Mouse (Mus musculus) left cerebral cortex, postnatal 36 days (tissue): ENCODE data around the gene Mfsd11. TPM values are rescaled to one million over a fixed set of nuclear protein-coding genes. Genes with fewer than 3 reads are reported as not detected.
"Not testable (repeated sequence)": the region's sequence is repeated elsewhere in the genome, so short reads cannot be mapped to it uniquely, and the experiment has no call there.

ENCODE experiments used
- DNase-seq, 2 experiments: peaks; one replicate each; pipeline ENCODE4 v3.0.0; 2021 to 2022; ENCODE audit warnings: low spot score in 2 of 2, mixed read lengths in 1 of 2
- intact Hi-C: fragments of 180-260 bp; cut with DNase I; formaldehyde crosslinking; loops from one replicate; pipeline ENCODE4 v1.15.1; 2025
- total RNA-seq, 2 experiments: library from RNA; stranded (reverse); gene quantifications; 2 replicates each; pipeline ENCODE4 v1.2.3; 2021

Gene Mfsd11
- total RNA-seq, 2 experiments from 2014 or later: 33.2 to 41.6 TPM

GRCm38 (mm10) chr11:116843261-116844233 lies 8.7 kb upstream of the Mfsd11 start, which contains the start of the genes Mettl23 and Jmjd6:
Gene Mettl23 (plus strand): TSS chr11:116843278.
Gene Jmjd6 (minus strand): TSS chr11:116843449.
- DNase-seq: peak; percentile 98 to 99
- intact Hi-C loops: loop anchor here (1.0 kb wide), 1 partner anchor 10 kb away; the partner anchor contains the start of gene Srsf2

- intact Hi-C loops: no loop called here
- DNase-seq: no peak
These were observed 5.6 kb upstream of the Mfsd11 start for GRCm38 (mm10) chr11:116846593-116847181.

- intact Hi-C loops: no loop called here
- DNase-seq: no peak
These were observed 4.8 kb upstream of the Mfsd11 start for GRCm38 (mm10) chr11:116847187-116848085.

GRCm38 (mm10) chr11:116848086-116848876 lies 4.0 kb upstream of the Mfsd11 start:
- intact Hi-C loops: no loop called here

GRCm38 (mm10) chr11:116848877-116849178 lies 3.4 kb upstream of the Mfsd11 start:
- intact Hi-C loops, DNase-seq: not testable (repeated sequence)

More at GRCm38 (mm10) chr11:116848086-116848876, 4.0 kb upstream of the Mfsd11 start:
- no peak for DNase-seq

- DNase-seq: no peak
- intact Hi-C loops: no loop called here
These were observed 2.7 kb upstream of the Mfsd11 start for GRCm38 (mm10) chr11:116849587-116849986.

- intact Hi-C loops: no loop called here
- no peak for DNase-seq
These were observed 2.2 kb upstream of the Mfsd11 start for GRCm38 (mm10) chr11:116850085-116850484.

- intact Hi-C loops: no loop called here
- no peak for DNase-seq
These were observed 1.3 kb upstream of the Mfsd11 start for GRCm38 (mm10) chr11:116850833-116851477.

GRCm38 (mm10) chr11:116851576-116852290 lies 507 bp upstream of the Mfsd11 start:
- intact Hi-C loops: no loop called here
- DNase-seq: no peak

- peak; percentile 97 to 98 for DNase-seq
- intact Hi-C loops: loop anchor here (1.0 kb wide), 1 partner anchor 10 kb away; the partner anchor contains the start of genes Jmjd6 and Mettl23
These were observed 761 bp downstream of the Mfsd11 start, which contains the start of gene Srsf2 for GRCm38 (mm10) chr11:116852891-116853511. Gene Srsf2 (minus strand): TSS chr11:116853094.

GRCm38 (mm10) chr11:116853512-116853928 lies 1.3 kb downstream of the Mfsd11 start:
- DNase-seq: peak; percentile 98 to 99
- intact Hi-C loops: loop anchor here (1.0 kb wide), 1 partner anchor 10 kb away; the partner anchor contains the start of genes Jmjd6 and Mettl23

- DNase-seq: no peak
- intact Hi-C loops: no loop called here
These were observed 2.0 kb downstream of the Mfsd11 start for GRCm38 (mm10) chr11:116854279-116854678.

- no peak for DNase-seq
- intact Hi-C loops: no loop called here
These were observed 5.1 kb downstream of the Mfsd11 start for GRCm38 (mm10) chr11:116857183-116857850.

GRCm38 (mm10) chr11:116864444-116864843 lies 12.2 kb downstream of the Mfsd11 start:
- intact Hi-C loops: no loop called here
- DNase-seq: no peak

- DNase-seq: no peak
- intact Hi-C loops: no loop called here
These were observed 13.8 kb downstream of the Mfsd11 start for GRCm38 (mm10) chr11:116865945-116866585.

GRCm38 (mm10) chr11:116868129-116868528 lies 15.9 kb downstream of the Mfsd11 start:
- DNase-seq: no peak
- intact Hi-C loops: no loop called here
